Mouse (Mus musculus): ENCODE measurements around the gene Tnip1. TPM values are rescaled to one million over a fixed set of nuclear protein-coding genes. Genes with fewer than 3 reads are reported as not detected.
"Not testable (repeated sequence)": the region's sequence is repeated elsewhere in the genome, so short reads cannot be mapped to it uniquely, and the experiment has no call there.

Tnip1 gene
- total and polyA plus RNA-seq, 3 experiments, result 8.1 to 19.7 TPM; not detected in 1

GRCm38 (mm10) chr11:54899657-54900056 is 63.1 kb downstream of the Tnip1 start:
- H3K4me3 ChIP-seq (ENCODE audit: control insufficient read depth in 1 of 2, insufficient read depth in 1 of 2, low read depth in 2 of 2, low read length in 2 of 2), result no peak overlapping the region
- no peak overlapping the region for H3K27ac ChIP-seq (ENCODE audit: control insufficient read depth, low read depth, low read length)
- TF ChIP-seq ELF1 (IDR thresholded peaks at IDR 0.05; ENCODE audit: low read depth, low read length), result no peak
- TF ChIP-seq HCFC1 (IDR thresholded peaks at IDR 0.05; ENCODE audit: low read depth, low read length), result no peak
- no peak for TF ChIP-seq RCOR1 (IDR thresholded peaks at IDR 0.05; ENCODE audit: low read depth, low read length)
- no peak for TF ChIP-seq JUND (IDR thresholded peaks at IDR 0.05; ENCODE audit: low read depth, low read length)
- TF ChIP-seq KAT2A (conservative IDR thresholded peaks at IDR 0.05; ENCODE audit: low read depth, low read length), result no peak
- no peak for TF ChIP-seq GABPA (IDR thresholded peaks at IDR 0.05; ENCODE audit: low read depth, low read length)
- no peak for TF ChIP-seq POLR2A (IDR thresholded peaks at IDR 0.05; ENCODE audit: control insufficient read depth in 1 of 2, insufficient read depth in 1 of 2, low read depth in 1 of 2, low read length in 2 of 2, poor library complexity in 1 of 2)
- no peak for TF ChIP-seq SMC3 (IDR thresholded peaks at IDR 0.05; ENCODE audit: low read depth, low read length)
- no peak for TF ChIP-seq TCF12 (IDR thresholded peaks at IDR 0.05; ENCODE audit: low read depth, low read length)
- TF ChIP-seq ETS1 (IDR thresholded peaks at IDR 0.05; ENCODE audit: low read depth, low read length), result no peak
- TF ChIP-seq MAFK (IDR thresholded peaks at IDR 0.05; ENCODE audit: borderline replicate concordance, low read depth, low read length), result no peak
- TF ChIP-seq ZKSCAN1 (IDR thresholded peaks at IDR 0.05; ENCODE audit: low read depth, low read length), result no peak
- TF ChIP-seq ZNF384 (IDR thresholded peaks at IDR 0.05; ENCODE audit: low read depth, low read length), result no peak
- TF ChIP-seq NELFE (IDR thresholded peaks at IDR 0.05; ENCODE audit: low read depth, low read length), result no peak
- TF ChIP-seq SIN3A (IDR thresholded peaks at IDR 0.05; ENCODE audit: low read length), result no peak
- no peak for TF ChIP-seq CHD1 (IDR thresholded peaks at IDR 0.05; ENCODE audit: low read depth, low read length)
- TF ChIP-seq ZMIZ1 (IDR thresholded peaks at IDR 0.05; ENCODE audit: low read depth, low read length), result no peak
- no peak for TF ChIP-seq MXI1 (IDR thresholded peaks at IDR 0.05; ENCODE audit: low read depth, low read length)
- TF ChIP-seq MYB (IDR thresholded peaks at IDR 0.05; ENCODE audit: low read depth, low read length), result no peak

GRCm38 (mm10) chr11:54897470-54897869 is 65.2 kb downstream of the Tnip1 start:
- TF ChIP-seq TBP (IDR thresholded peaks at IDR 0.05; ENCODE audit: low read depth, low read length), result no peak
- TF ChIP-seq GABPA (IDR thresholded peaks at IDR 0.05; ENCODE audit: low read depth, low read length), result no peak
- no peak for TF ChIP-seq USF1 (IDR thresholded peaks at IDR 0.05; ENCODE audit: low read depth, low read length)
- TF ChIP-seq MAZ (IDR thresholded peaks at IDR 0.05; ENCODE audit: low read depth, low read length), result no peak
- TF ChIP-seq USF2 (IDR thresholded peaks at IDR 0.05; ENCODE audit: borderline replicate concordance in 1 of 2, insufficient read depth in 1 of 2, low read depth in 1 of 2, low read length in 2 of 2), result no peak
- TF ChIP-seq NELFE (IDR thresholded peaks at IDR 0.05; ENCODE audit: low read depth, low read length), result no peak
- TF ChIP-seq ZNF384 (IDR thresholded peaks at IDR 0.05; ENCODE audit: low read depth, low read length), result no peak
- TF ChIP-seq CHD2 (IDR thresholded peaks at IDR 0.05; ENCODE audit: low read length), result no peak
- no peak for TF ChIP-seq POLR2A (IDR thresholded peaks at IDR 0.05; ENCODE audit: control insufficient read depth in 1 of 2, insufficient read depth in 1 of 2, low read depth in 1 of 2, low read length in 2 of 2, poor library complexity in 1 of 2)
- TF ChIP-seq TAL1 (IDR thresholded peaks at IDR 0.05; ENCODE audit: low read length), result no peak
- no peak for TF ChIP-seq EP300 (IDR thresholded peaks at IDR 0.05; ENCODE audit: low read depth in 1 of 2, low read length in 2 of 2)
- TF ChIP-seq ZC3H11A (IDR thresholded peaks at IDR 0.05; ENCODE audit: low read depth, low read length), result no peak
- no peak for TF ChIP-seq SMC3 (IDR thresholded peaks at IDR 0.05; ENCODE audit: low read depth, low read length)
- TF ChIP-seq SIN3A (IDR thresholded peaks at IDR 0.05; ENCODE audit: low read length), result no peak
- Histone ChIP-seq H3K79me2 (ENCODE audit: control insufficient read depth, insufficient read depth, low read length, poor library complexity) (no peaks in the 10 kb centered on the region), H3K27me3 (ENCODE audit: control insufficient read depth in 1 of 2, insufficient read depth in 2 of 2, low read length in 2 of 2) (peaks cover 0 to 4% of the 10 kb centered on the region in 2 experiments; a peak in 1 of 4 replicates), H3K9me3 (replicated peaks; ENCODE audit: insufficient read depth, low read length) (no peaks in the 10 kb centered on the region), H3K9ac (ENCODE audit: control insufficient read depth, low read depth, low read length, poor library complexity, severe bottlenecking) (no peak overlapping the region), H3K4me1 (ENCODE audit: control insufficient read depth in 1 of 2, insufficient read depth in 2 of 2, low read length in 2 of 2) (no peaks in the 10 kb centered on the region), H3K4me3 (ENCODE audit: control insufficient read depth in 1 of 2, insufficient read depth in 1 of 2, low read depth in 2 of 2, low read length in 2 of 2) (no peak overlapping the region), H3K36me3 (ENCODE audit: control insufficient read depth in 1 of 2, insufficient read depth in 2 of 2, low read length in 2 of 2) (no peaks in the 10 kb centered on the region), H3K27ac (ENCODE audit: control insufficient read depth, low read depth, low read length) (no peak overlapping the region)
- DNase-seq (ENCODE audit: low read depth, low spot score), result no peak

More at GRCm38 (mm10) chr11:54899657-54900056, 63.1 kb downstream of the Tnip1 start:
- H3K27me3 ChIP-seq (ENCODE audit: control insufficient read depth in 1 of 2, insufficient read depth in 2 of 2, low read length in 2 of 2), result peaks cover 0 to 4% of the 10 kb centered on the region in 2 experiments; a peak in 1 of 4 replicates
- no peak overlapping the region for H3K9ac ChIP-seq (ENCODE audit: control insufficient read depth, low read depth, low read length, poor library complexity, severe bottlenecking)
- no peaks in the 10 kb centered on the region for H3K79me2 ChIP-seq (ENCODE audit: control insufficient read depth, insufficient read depth, low read length, poor library complexity)
- peaks cover 0 to 5% of the 10 kb centered on the region in 2 experiments; a peak in 1 of 4 replicates for H3K36me3 ChIP-seq (ENCODE audit: control insufficient read depth in 1 of 2, insufficient read depth in 2 of 2, low read length in 2 of 2)
- no peak for DNase-seq (ENCODE audit: low read depth, low spot score)
- H3K9me3 ChIP-seq (replicated peaks; ENCODE audit: insufficient read depth, low read length), result no peaks in the 10 kb centered on the region
- peaks cover 2 to 7% of the 10 kb centered on the region in 2 experiments; a peak in 3 of 4 replicates for H3K4me1 ChIP-seq (ENCODE audit: control insufficient read depth in 1 of 2, insufficient read depth in 2 of 2, low read length in 2 of 2)

- H3K9ac ChIP-seq (ENCODE audit: control insufficient read depth, low read depth, low read length, poor library complexity, severe bottlenecking); H3K27ac ChIP-seq (ENCODE audit: control insufficient read depth, low read depth, low read length); H3K36me3 ChIP-seq (ENCODE audit: control insufficient read depth in 1 of 2, insufficient read depth in 2 of 2, low read length in 2 of 2); DNase-seq (ENCODE audit: low read depth, low spot score); H3K4me1 ChIP-seq (ENCODE audit: control insufficient read depth in 1 of 2, insufficient read depth in 2 of 2, low read length in 2 of 2); H3K79me2 ChIP-seq (ENCODE audit: control insufficient read depth, insufficient read depth, low read length, poor library complexity); H3K27me3 ChIP-seq (ENCODE audit: control insufficient read depth in 1 of 2, insufficient read depth in 2 of 2, low read length in 2 of 2); H3K9me3 ChIP-seq (replicated peaks; ENCODE audit: insufficient read depth, low read length); H3K4me3 ChIP-seq (ENCODE audit: control insufficient read depth in 1 of 2, insufficient read depth in 1 of 2, low read depth in 2 of 2, low read length in 2 of 2): not testable (repeated sequence)
Observed at GRCm38 (mm10) chr11:54896646-54897045, 66.1 kb downstream of the Tnip1 start.
